Mouse (Mus musculus) heart, adult 2 months (tissue): ENCODE results near the gene Selenon.

ENCODE experiments used
- CTCF ChIP-seq: fragments of 200-600 bp; IDR thresholded peaks from 2 replicates; pipeline ENCODE4 v1.8.1; 2022; ENCODE audit warnings: antibody characterized with exemption, mild to moderate bottlenecking, moderate library complexity
- EP300 ChIP-seq: fragments of 200-500 bp; IDR thresholded peaks from 2 replicates; pipeline ENCODE4 v1.6.1; 2011; ENCODE audit warnings: low read depth, low read length, control low read depth; ENCODE audit not compliant: insufficient read depth
- POLR2A ChIP-seq: fragments of 200-500 bp; IDR thresholded peaks from 2 replicates; pipeline ENCODE4 v1.6.1; 2011; ENCODE audit warnings: mild to moderate bottlenecking, low read depth, low read length, control low read depth; ENCODE audit not compliant: insufficient read depth

GRCm38 (mm10) chr4:134580351-134581148, 28.6 kb upstream of the Selenon start:
- TF ChIP-seq CTCF: no peak
- TF ChIP-seq POLR2A: no peak
- no peak for TF ChIP-seq EP300
